Mouse (Mus musculus): ENCODE data around the gene Vma21. TPM values are rescaled to one million over a fixed set of nuclear protein-coding genes. Genes with fewer than 3 reads are reported as not detected.

The Vma21 gene
- total RNA-seq (2021): 10 to 100 TPM; 17.2 to 19.1 TPM

DNA sequence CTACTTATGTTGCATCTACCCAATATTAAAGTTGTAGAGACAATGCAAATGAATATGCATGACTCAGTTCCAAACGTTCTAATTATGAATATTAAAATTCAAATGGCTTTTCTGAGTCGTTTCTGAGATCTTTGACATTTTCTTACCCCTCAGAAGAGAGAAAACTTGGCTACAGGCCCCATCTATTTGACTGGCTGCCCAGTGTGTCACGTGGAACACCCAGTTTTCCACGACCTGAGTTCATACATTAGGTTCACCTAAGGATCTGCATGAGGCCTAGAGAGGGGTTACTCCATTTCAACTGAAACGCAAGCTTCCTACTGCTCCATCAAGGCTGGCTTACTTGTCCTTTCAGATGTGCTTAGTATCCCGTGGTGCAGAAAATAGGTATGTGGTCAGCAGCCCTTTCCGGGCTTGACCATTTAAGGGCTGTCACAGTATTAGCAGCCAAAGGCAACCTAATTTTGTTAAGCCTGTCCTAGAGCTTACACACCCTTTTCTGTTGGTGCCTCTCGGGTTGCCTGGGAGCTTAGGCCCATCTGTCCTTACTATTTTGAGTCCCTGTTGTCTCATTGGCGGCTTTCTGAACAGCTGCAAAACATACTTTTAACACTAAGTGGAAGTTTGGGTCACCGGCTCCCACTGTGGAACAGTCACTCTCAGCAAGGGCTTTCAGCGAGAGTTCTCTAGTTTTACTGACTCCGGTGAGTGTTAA, at the start of gene Vma21:
Vma21 (plus strand) TSS at position 294 of the 715 bp plus-strand sequence.
- peak in 1 of 2 experiments; percentile 3 for DNase-seq
- intact Hi-C loops (cut with DNase I): no loop called here

DNA sequence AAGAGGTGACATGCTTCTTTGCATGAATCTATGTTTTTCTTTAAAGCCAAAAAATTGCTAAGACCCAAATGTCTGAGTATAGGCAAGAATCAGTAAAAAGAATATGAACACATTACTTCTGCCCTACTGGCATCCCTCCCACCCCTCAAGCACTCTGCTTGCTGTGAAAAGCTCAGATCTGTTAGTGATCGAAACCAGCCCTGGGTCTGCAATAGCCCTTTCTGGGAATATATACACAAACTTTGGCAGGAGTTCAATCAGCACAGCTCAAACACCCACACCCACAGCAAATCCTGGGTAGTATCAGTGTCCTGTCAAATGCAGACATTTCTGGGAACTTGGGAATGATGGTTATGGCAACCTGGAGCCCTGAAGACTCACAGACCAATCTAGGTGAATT, 47.8 kb upstream of the Vma21 start:
- intact Hi-C loops (cut with DNase I): no loop called here
- no peak for DNase-seq

- intact Hi-C loops (cut with DNase I): loop anchor here (10.0 kb wide), 1 partner anchor 136 kb away; no protein-coding TSS in a partner anchor
These were observed 24.6 kb upstream of the Vma21 start for GRCm38 (mm10) chrX:71791106-71791505.

GRCm38 (mm10) chrX:71797766-71798165, 18.0 kb upstream of the Vma21 start:
- DNase-seq: no peak
- intact Hi-C loops (cut with DNase I): loop anchor here (2.0 to 10.0 kb wide), 2 partner anchors 143 to 149 kb away; no protein-coding TSS in a partner anchor

More at GRCm38 (mm10) chrX:71791106-71791505, 24.6 kb upstream of the Vma21 start:
- DNase-seq: no peak

DNA sequence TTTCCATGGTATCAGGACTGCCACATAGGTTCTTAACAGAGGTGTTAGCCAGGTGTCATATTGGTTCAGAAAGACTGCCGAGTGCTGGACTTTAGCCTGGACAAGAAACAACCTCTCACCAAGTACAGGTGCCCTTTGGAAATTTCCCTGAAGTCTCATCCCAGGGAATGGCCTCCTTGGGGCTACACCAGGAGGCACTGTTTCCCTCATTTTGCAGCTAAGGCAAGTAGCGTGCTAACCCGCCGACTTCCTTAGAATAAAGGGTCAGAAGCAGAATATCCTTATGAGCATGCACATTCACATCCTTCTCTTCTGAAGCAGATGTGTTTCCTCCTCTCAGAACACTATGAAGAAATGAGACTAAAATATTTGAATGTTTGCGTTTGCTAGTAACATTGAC, 16.8 kb upstream of the Vma21 start:
- intact Hi-C loops (cut with DNase I): loop anchor here (2.0 to 10.0 kb wide), 2 partner anchors 144 to 148 kb away; no protein-coding TSS in a partner anchor
- peak in 1 of 2 experiments; percentile 2 for DNase-seq

- no peak for DNase-seq
- intact Hi-C loops (cut with DNase I): no loop called here
These were observed 3.5 kb upstream of the Vma21 start for GRCm38 (mm10) chrX:71811966-71812835.

DNA sequence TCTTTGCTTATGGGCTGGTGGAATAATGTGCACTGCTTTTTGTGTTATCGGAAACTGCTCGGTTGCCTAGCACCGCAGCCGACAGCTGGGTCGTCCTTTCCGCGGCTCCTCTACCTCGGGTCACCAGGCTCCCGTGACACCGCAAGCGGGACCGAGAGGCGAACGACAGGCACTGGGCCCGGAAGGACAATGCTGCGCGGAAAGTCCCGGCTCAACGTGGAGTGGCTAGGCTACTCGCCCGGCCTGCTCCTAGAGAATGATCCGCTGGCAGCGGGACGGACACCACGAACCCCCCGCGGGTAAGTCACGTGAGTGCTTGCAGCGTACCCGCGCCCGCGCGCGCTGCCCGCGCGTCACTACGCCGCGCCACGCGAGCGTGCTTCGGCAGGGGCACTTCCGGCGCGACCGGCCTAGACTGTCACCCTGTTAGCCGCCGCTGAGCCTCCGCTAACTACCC, 705 bp downstream of the Vma21 start:
- intact Hi-C loops (cut with DNase I): no loop called here
- DNase-seq: peak; percentile 80 to 81

DNA sequence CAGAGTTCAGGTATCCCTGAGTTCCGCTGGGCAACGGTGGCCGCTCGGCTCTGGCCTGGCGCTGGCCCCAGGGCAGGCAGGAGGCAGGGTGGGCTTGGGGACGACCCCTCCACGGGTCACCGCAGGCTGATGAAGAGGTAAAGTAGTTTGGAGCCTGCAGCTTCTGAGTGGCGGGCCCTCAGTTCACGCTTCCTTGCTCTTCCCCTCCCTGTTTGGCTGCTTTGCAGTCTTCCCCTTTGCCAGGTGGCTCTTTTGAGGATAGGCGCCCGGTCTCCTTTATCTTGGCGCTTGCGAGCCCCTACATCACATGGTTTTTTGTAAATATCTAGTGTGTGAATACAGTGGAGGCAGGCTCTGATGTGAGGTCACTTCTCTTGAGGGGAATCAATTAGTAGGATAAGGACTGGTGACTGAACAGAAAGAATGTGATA, 1.2 kb downstream of the Vma21 start:
- no peak for DNase-seq
- intact Hi-C loops (cut with DNase I): no loop called here

DNA sequence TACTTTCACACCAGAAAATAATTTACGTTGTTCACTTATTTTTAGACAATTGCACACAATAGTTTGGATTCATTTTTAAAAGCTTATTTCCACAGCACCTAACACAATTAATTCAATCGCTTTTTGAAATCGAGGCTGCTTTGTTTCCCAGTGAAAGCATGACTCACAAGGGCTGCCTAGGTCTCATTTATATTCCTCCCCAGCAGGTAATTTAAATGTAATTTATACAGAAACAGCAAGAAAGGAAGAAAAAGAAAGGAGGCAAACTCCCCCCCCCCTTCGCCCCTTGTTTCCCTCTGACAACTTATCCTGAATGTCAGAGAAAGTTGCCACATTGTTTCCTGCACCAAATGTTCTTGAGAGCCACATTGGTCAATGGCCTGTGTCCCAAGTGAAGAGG, 23.2 kb downstream of the Vma21 start:
- intact Hi-C loops (cut with DNase I): no loop called here
- DNase-seq: no peak

GRCm38 (mm10) chrX:71846696-71847095, 31.0 kb downstream of the Vma21 start:
- intact Hi-C loops (cut with DNase I): no loop called here
- DNase-seq: peak in 1 of 2 experiments; percentile 1

GRCm38 (mm10) chrX:71853798-71854197, 38.1 kb downstream of the Vma21 start:
- no peak for DNase-seq
- intact Hi-C loops (cut with DNase I): no loop called here

Other genes starting within 250 kb of the Vma21 start
- gene Gpr50, start 152.3 kb upstream of the Vma21 start, total RNA-seq (2021): not detected
- gene Gm1141, start 105.1 kb downstream of the Vma21 start, total RNA-seq (2021): not detected
- 10 to 100 TPM in 1 of 2 experiments, 1 to 10 TPM in 1; 5.9 to 10.6 TPM for gene Prrg3, start 146.7 kb downstream of the Vma21 start, total RNA-seq (2021)
- not detected for gene Fate1, start 157.1 kb downstream of the Vma21 start, total RNA-seq (2021)
- not detected for gene Cnga2, start 175.9 kb downstream of the Vma21 start, total RNA-seq (2021)